Mouse (Mus musculus): ENCODE measurements around the gene Galnt11.

DNA sequence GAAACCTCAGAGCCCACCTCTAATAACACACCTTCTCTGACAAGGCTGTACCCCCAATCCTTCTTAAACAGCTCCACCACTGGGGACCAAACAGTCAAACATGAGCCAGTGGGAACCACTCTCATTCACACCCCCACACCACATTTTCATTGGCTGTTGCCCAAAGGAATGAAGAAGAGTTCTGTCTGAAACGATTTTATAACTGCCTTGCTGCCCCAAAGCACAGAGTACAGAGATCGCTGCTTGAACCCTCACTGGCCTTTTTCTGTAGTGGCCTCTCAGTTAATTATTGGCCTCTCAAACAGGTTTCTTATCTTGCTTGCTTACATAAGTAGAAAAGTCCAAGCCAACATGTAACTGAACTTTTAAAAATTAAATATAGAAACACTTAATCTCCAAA lies 30.7 kb downstream of the Galnt11 start:
- TF ChIP-seq TCF12 (IDR thresholded peaks at IDR 0.05; ENCODE audit: low read depth, low read length) (no peak), POLR2A (IDR thresholded peaks at IDR 0.05; ENCODE audit: control insufficient read depth in 1 of 2, insufficient read depth in 1 of 2, low read depth in 1 of 2, low read length in 2 of 2, poor library complexity in 1 of 2) (no peak), MYC (IDR thresholded peaks at IDR 0.05; ENCODE audit: low read depth, low read length) (no peak)

Data from MEL (cell line).